Mouse (Mus musculus): ENCODE data around the gene Sh2d2a.
"Not testable (repeated sequence)": the region's sequence is repeated elsewhere in the genome, so short reads cannot be mapped to it uniquely, and the experiment has no call there.

The Sh2d2a gene

DNA sequence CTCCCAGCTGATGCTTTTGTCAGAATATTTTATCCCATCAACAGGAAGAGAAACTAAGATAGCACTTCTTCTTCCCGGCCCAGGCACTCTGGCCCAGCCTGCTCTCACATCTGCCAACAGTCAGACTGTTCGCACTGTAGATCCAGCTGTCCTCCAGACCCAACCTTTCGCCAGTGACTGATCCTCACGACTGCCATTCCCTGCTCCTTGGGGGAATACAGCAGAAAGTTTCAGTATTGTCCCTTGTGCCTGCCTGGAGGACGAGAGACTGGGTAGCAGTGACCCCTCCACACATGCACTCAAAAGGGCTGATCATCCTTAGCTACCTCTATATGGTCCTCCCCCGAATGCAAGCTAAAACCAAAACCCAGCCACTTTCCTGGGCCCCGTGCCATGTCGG lies 9.4 kb downstream of the Sh2d2a start:
- no peak for DNase-seq (ENCODE audit: low spot score in 2 of 2)

DNA sequence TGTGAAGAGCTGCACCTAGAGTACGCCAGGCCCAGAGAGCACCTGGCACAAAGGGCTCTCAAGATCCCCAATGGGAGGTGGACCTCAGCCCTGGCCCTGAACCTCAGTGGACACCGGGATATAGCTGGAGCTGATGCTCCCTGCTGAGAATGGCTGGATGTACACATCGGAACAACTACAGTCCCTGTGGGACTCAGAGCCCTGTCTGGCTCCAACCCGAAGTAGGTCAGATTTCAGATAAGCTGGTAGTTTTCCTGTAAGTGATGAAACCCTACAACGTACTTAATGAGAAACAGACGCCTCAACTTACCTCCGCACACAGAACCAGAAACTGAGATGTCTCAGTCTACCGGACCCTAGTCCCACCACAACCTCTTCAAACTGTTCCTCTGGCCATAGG lies 11.1 kb downstream of the Sh2d2a start:
- DNase-seq (ENCODE audit: low spot score in 2 of 2), result no peak

DNA sequence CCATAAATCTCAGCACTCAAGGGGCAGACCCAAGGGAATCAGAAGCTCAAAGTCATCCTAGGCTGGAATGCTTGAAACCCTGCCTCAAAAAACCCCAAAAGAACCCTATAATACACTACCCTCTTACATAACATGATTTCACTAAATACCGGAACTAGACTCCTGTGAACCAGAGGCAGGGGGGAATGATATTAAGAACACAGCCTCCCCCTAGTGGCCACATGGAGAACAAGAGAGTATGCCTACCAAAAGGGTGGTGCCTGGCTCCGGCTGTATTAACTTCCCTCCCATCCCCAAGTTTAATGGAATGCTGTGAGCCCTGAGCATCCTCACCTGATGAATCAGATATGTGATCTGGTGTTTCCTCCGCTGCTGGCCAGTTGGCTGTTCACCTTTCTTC lies 13.3 kb downstream of the Sh2d2a start:
- peak; percentile 64 to 70 for DNase-seq (ENCODE audit: low spot score in 2 of 2)

DNA sequence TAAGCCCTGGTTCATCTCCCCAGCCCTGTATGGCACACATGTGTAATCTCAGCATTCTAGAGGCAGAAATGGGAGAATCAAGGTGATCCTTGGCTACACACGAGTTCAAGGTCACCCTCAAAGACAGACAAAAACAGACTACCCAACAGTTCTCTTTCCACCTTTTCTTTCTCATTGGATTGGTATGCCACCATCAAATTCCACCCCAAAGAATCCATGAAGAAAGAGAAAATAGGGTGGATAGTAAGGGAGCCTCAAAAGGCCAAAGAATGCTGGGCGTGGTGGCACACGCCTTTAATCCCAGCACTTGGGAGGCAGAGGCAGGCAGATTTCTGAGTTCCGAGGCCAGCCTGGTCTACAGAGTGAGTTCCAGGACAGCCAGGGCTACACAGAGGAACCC lies 17.6 kb downstream of the Sh2d2a start:
- DNase-seq (ENCODE audit: low spot score in 2 of 2), result not testable (repeated sequence)

DNA sequence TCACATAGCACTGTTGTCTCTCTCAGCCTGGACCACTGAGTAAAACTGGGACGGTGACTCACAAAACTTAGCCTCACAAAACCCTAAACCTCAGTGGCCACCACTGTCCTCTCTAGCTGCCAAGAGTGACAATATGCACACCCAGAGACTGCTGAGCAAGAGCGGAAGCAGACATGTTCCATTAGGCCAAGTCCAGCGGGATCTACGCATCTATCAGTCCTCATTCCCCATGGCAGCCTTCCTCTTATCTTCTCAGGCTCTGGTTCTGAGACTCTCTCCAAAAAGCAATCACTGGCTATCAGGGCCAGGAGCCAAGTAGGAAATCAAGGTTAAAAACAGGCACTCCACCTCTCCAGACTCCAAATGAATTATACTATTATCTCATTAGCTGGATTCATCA lies 31.2 kb downstream of the Sh2d2a start:
- no peak for DNase-seq (ENCODE audit: low spot score in 2 of 2)

DNA sequence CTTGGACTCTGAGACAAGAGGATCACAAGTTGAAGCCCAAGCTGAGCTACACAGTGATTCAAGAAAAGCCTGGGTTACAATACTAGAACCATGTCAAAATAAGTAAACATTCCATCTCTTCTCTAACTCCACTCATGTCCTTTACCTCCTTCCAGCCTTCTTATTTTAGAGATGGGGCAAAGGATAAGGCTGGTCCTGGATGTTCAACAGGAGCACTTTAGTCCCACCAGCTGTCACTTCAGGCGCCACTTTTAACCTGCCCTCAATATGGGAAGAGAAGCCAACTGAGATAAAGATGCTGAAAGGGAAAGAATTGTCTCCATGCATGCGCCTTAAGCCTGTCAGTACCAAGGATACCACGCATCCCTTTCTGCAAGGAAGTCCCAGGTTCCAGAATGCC lies 37.7 kb downstream of the Sh2d2a start:
- no peak for DNase-seq (ENCODE audit: low spot score in 2 of 2)

DNA sequence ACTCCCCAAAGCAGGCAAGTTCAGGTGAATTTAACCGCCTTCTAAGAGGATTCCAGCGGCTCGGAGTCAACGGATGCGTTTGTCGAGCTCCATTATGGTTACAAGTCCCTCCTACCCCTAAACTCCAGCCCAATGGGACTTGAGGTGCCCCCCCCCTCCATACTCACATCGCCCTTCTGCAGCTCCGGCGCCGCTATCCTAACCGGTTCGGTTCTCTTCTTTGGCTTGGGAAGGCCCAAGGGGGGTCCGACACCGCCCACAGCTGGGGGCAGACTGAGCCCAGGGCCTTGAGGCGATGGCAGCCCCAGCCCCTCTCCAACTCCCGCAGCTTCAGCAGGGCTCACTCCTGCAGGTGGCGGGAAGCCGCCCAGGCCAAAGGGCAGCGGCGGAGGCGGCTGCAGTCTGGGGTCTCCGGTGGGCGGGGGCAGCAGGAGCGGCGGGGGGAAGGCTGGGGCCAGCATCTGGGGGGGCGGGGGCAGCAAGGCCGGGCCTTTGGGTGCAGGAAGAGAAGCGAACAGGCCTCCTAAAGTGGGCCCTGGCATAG lies 38.2 kb downstream of the Sh2d2a start:
- peak; percentile 12 to 19 for DNase-seq (ENCODE audit: low spot score in 2 of 2)

DNA sequence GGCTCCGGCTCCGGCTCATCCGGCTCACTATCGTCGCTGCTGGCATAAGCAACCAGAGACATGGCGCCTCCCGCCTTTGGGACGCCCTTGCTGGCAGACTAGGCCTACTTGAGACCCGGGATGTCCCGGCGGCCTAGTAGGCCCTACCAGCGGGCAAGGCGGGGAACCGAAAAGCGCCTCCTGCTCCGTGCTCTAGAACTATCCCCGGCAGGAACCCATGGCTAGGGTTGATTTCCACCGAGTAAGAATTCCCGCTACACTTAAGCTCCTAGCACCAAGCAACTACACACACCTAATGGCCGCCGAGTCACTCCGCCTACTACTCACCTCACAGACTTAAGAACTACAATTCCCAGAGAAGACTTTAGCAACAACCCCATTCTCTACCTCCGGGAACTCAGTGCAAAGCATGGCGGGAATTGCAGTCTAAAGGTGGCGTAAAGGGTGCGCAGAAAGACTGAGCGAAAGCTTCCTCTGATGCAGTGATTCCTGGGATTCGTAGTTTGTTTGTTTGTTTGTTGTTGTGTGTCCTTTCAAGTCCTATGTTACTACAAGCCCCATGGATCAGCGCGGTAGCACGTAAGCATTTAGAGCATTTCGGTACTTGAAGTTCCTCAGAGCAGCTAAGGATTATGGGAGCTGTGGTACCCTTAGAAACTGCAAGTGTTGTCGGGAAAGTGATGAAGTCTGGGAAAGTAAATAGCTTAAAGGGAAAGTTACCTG lies 38.9 kb downstream of the Sh2d2a start, which contains the start of gene Prcc:
Gene Prcc (minus strand): TSS at position 328 of the 723 bp plus-strand sequence.
- peak; percentile 94 to 95 for DNase-seq (ENCODE audit: low spot score in 2 of 2)

DNA sequence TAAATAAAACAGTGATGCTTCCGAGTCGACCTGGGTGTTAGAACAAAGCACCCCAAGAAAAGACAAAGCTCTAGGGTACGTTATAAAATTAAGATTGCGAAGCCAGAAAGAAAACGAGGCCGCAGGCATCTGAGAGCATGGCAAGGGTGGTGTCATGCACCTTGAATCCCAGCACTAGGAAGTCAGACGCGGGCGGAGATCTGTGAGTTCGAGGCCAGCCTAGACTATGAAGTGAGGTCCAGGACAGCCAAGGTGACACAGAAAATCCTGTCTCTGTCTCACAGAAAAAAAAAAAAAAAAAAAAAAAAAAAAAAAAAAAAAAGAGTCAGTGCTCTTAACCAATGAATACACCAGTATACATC lies 39.4 kb downstream of the Sh2d2a start:
- DNase-seq (ENCODE audit: low spot score in 2 of 2), result no peak

DNA sequence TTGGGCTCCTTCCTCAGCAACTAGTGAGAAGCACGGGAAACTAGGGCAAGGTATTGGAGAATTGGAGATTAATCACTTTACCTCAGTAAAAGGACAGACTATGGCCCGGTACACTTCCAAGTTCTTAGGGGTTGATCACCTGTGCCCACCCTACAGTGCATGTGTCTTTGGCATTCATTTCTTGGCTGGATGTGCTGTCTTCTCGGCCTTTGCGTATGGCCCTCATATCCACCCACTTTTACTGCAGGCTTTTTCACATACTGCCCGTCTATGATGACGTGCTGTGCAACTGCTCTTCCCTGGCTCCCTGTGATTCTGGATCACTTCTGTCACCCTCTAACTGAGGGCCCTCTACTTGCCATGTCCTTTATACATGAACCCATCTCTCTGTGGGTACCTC lies 39.9 kb downstream of the Sh2d2a start:
- DNase-seq (ENCODE audit: low spot score in 2 of 2), result no peak

DNA sequence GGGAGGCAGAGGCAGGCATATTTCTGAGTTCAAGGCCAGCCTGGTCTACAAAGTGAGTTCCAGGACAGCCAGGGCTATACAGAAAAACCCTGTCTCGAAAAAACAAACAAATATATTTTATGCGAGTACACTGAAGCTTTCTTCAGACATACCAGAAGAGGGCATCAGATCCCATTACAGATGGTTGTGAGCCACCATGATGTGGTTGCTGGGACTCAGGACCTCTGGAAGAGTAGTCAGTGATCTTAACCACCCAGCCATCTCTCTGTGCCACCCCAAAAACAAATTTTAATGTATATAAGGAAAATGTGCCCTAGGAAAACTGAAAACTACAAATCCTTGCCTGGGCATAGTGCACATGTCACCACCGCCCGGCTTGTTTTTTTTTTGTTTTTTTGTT lies 40.8 kb downstream of the Sh2d2a start:
- not testable (repeated sequence) for DNase-seq (ENCODE audit: low spot score in 2 of 2)

DNA sequence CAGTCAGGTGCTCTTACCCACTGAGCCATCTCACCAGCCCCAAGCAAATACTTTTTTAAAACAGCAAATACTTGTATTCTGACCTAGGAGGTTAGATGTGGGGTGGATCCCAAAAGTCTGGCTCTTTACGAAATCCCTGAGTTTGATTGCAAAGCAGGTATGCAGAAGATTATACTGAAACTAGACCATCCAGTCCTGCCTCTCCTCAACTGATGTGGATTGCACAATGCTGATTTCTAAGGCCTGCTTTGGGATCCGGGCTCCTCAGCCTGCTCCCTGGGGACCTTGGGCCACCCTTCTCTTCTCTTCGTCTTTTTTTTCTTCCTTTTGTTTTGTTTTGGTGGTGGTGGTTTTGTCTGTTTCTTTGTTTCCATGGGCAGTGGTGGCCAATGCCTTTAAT lies 44.9 kb downstream of the Sh2d2a start:
- no peak for DNase-seq (ENCODE audit: low spot score in 2 of 2)

DNA sequence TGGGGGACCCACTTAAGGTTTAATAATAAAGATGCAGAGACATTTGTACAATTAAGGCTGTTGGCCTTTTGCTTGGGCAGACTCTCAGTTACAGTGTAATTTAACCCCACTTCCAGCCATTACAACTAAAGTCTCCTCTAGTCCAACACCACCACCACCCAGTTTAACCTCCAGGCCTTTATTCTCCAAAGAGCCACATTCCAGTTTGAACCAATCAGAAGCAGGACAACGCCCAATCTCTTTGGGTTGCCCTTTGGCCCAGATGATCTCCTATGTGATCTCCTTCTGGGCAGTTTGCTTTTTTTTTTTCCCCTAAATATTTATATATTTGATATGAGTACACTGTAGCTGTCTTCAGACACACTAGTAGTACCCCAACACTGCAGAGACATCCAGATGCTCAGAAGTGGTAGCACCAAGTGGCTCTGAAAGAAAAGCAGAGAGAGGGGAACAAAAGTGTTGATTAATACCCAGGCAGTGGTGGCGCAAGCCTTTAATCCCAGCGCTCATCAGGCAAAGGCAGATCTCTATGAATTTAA lies 46.9 kb downstream of the Sh2d2a start:
- no peak for DNase-seq (ENCODE audit: low spot score in 2 of 2)

DNA sequence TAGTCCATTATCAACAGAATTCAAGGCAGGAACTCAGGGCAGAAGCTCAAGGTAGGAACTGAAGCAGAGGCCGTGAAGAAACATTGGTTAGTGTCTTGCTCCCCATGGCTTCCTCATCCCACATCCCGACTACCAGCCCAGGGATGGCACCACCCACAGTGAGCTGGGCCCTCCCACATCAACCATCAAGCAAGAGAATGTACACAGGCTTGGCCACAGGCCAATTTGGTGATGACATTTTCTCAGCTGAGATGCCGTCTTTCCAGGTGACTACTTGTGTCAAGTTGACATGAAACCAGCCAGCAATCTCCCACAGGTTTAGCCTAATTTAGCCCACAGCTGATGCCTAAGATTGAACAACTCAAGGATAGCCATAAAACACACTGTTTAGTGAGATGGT lies 52.7 kb downstream of the Sh2d2a start:
- DNase-seq (ENCODE audit: low spot score in 2 of 2), result no peak

DNA sequence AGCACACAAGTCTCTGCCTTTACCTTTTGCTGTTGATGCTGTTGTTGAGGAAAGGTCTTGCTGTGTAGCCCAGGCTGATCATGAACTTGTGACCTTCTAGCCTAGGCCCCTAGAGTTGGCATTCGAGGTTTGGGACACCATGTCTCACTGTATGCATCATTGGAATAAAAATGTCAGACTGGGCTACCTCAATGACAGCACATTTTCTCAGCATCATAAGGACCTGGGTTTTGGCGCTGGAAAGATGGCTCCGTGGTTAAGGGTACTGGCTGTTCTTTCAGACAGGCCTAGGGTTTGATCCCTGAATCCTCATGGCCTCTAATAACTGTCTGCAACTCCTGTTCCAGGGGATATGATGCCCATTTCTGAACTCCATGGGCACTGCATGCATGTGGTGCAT lies 53.2 kb downstream of the Sh2d2a start:
- no peak for DNase-seq (ENCODE audit: low spot score in 2 of 2)

DNA sequence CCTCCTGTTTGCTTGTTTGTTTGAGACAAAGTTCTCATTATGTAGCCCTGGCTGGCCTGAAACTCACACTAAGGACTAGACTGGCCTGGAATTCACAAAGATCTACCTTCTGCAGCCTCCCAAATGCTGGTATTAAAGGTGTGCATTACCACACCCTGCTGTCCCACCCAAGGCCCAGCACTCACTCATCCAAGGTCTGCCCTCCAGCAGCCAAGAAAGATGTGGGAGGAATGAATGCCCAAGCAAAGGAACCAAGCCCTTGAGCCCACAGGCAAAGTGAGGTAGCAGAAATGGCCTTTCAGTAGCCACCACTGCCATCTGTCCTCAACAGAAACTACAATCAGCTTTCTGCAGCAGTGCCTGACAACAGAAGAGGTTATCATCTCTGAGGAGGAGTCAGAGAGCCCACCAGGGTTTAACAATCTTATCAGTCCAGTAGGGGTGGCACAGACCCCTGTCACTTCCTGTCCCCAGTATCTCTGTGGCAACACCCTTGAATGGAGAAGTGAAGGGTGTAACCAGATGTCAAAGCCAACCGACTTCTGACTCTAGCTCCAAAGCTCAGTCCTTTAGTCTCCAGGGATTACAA lies 54.6 kb downstream of the Sh2d2a start:
- DNase-seq (ENCODE audit: low spot score in 2 of 2), result no peak

DNA sequence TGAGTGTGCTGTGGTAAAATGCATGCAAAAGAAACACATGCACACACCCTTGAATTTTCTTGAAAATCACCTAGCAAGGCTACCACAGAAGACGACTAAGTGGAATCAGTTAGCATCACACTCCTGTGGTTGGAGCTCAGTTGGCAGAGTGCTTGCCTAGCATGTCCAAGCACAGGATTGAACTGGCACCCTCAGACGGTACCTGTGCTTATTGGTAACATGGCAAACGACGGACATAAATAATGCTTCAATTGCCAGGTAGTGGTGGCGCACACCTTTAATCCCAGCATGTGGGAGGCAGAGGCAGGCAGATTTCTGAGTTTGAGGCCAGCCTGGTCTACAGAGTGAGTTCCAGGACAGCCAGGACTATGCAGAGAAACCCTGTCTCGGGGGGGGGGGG lies 55.4 kb downstream of the Sh2d2a start:
- not testable (repeated sequence) for DNase-seq (ENCODE audit: low spot score in 2 of 2)

DNA sequence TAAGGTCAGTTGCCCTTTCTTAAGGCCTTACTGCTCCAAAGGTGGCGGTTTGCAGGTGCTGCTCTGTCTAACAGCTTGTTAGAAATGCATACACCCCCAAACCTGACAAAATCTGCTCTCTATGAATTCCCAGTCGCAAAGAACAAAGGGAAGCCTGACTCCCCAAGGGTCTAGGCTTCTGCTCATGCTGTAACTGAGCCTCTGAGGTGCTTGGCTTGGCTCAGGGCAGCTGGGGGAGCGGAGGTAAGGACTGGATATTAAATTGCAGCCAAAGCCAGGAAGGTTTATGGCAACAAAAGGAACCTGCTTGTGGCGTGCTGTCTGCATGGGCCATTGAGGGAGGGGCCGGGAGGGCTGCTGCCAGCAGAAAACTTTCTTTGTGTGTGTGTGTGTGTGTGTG lies 57.3 kb downstream of the Sh2d2a start:
- no peak for DNase-seq (ENCODE audit: low spot score in 2 of 2)

Data from natural killer cell, adult 2 months (primary cell).